Mouse (Mus musculus) skeletal muscle tissue, adult 2 months (tissue): ENCODE measurements at regions not wholly inside any gene's neighbourhood (a gene's known extent, or its start where the extent isn't known, plus 50 kb on each side); places are given as distances from the start of the nearest gene placed in this dataset.

Experiments
- DNase-seq: peaks from one replicate; pipeline ENCODE4 v3.0.0-alpha.2; 2012; ENCODE audit warnings: low read depth, low spot score

DNA sequence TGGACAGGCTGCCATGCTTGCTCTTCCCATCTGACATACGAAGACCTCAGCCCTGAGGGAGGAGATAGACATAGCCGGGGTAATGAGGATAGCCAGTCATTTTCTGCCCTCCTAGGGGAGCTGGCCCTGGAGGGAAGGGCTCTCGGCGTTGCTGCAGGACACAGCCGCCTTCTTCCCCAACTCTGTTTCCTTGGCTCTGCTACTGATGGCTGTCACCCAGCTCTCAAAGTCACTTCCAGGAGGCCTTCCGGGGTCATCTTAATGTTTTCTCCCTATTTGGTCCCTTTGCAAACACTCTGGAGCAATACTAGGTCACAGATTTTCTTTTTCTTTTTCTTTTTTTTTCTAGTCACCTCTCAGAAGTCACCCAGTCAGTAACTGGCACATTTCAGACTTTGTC, 65.9 kb upstream of the Id2 start:
- no peak for DNase-seq

DNA sequence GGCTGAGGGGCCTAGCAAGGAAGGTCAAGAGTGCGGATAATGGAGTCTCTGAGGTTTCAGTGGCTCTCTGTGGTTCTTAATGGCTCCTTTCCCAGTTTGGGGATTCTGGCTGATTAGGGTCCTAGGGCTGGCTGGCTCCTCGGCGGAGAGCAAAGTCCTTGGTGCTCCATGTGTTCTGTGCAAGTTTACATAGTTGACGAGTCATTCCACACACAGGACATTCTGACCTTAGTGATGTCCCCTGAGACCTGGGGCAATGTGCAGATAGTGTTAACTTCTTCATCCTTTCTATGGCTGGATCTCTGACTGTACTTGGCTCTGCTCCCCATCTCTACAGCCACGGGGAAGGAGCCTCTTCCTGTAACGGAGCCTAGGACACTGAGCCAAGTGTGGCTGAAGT, 65.0 kb upstream of the Id2 start:
- DNase-seq, result no peak

DNA sequence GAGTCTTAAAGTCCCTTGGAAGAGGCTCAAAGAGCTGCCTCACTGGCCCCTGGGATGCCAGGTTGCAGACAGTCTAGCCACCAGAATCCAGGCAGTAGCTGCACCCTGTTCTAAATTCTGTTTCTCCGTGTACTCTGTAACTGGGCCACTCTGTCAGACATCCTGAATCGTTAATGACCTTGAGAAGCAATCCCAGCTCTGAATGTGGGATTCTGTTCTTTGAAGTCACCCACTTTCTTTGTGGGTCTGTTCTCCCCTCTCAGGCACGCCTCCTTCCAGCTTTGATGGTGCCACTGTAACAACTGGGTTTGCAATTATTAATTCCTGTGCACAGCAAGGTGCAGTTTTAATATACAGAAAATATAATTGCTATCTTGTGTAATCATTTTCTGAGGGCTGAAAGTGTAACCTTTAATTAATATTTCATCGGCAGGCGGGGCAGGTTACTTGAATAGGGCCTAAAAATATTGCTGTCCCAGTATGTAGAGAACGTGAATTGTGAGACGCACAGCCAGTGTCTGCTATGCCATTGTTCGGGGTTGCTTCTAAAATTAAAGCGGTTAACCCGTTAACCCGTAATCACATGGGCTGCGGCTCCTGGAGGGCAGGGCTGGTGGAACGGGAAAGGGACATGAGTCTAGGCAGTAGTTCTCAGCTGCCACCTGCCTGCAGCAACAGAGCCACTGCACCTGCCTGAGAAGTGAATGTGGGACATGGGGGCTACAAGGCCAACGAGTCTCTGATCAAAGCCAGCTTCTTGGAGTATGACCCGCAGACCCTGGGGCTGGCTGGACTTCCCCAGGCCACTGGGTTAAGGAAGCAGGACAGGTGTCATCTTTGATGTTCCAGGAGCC, 64.3 kb upstream of the Id2 start:
- no peak for DNase-seq

GRCm38 (mm10) chr12:25159091-25159490, 62.2 kb upstream of the Id2 start:
- no peak for DNase-seq

DNA sequence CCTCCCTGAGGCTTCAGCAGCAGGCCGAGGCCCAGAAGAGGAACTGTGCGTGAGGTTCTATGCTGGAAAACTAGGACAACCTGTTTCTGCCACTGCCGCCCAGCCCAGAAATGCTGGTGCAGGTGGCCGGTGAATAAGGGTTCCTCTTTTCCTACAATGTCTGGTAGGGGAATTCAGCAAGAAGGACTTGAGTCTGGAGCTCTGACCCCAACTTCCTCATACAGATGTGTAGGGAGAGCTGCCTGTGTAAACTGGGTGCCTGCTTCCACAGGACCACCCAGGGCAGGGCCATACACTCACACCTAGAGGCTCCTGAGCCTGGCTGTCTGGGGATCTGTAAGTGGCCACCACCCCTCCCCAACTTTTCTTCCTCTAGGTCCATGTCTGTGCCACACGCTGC, 60.3 kb upstream of the Id2 start:
- no peak for DNase-seq

DNA sequence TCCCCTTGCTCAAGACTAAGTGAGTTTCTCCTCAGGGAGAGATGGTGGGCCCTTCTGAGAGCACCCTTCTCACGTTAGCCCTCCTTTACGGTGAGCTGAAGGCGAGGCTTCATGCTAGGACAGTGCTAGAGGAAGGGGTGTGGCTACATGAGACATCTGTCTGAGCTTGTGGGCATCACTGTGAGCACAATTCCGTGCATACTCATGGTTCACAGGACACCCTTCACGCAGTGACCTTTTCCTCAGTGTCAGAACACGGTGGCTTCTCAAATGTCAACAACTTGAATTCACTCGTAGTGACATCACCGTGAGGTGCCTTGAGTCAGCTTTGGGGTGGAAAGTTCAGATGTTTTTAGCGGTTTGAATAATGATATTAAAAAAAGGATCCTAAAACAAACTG, 58.5 kb upstream of the Id2 start:
- DNase-seq, result no peak

DNA sequence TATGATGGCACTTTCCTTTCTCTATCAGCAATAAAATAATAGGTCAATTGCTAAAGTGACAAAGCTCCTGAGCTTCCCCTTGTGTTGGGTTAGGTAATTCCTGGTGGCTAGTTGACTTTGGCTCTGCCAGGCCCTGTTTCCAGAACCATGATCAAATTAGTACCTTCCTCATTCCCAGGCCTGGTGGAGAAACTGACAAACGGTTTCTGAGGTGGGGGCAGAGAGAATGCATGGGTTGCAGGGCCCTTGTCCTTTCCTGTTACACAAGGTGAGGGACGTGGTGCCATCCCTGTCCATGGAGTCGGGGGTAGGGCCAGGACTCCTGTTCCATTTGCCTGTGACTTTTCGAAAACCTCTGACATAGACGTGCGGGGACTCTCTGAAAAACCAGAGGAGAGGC, 51.2 kb upstream of the Id2 start:
- no peak for DNase-seq
